Mouse (Mus musculus): ENCODE results near the gene Ceacam16. TPM values are rescaled to one million over a fixed set of nuclear protein-coding genes. Genes with fewer than 3 reads are reported as not detected.
A peak's percentile ranks its signal among the peaks of the same experiment; 100 is the strongest.

Gene Ceacam16
- polyA plus RNA-seq, 1 experiment from 2014 or later: not detected

GRCm38 (mm10) chr7:19875948-19876682 is 15.0 kb upstream of the Ceacam16 start:
- H3K36me3 ChIP-seq (ENCODE audit: insufficient read depth): no peaks in the 10 kb centered on the region
- H3K27me3 ChIP-seq (ENCODE audit: insufficient read depth, low read length): no peaks in the 10 kb centered on the region
- no peaks in the 10 kb centered on the region; the same call in 1 of the 2 replicates for H3K4me1 ChIP-seq (ENCODE audit: insufficient read depth)
- H3K9ac ChIP-seq: no peak overlapping the region
- ATAC-seq (ENCODE audit: insufficient read depth) (peak; percentile 49; the same call in 1 of the 2 replicates), DNase-seq (peak; percentile 74)
- peak; percentile 84 for TF ChIP-seq CTCF (IDR thresholded peaks at IDR 0.05; ENCODE audit: low read depth)
- 44% methylated on average over 13 of the region's 13 CpGs for WGBS
- no peak overlapping the region for H3K4me3 ChIP-seq (ENCODE audit: low read depth, low read length)
- no peak overlapping the region for H3K4me2 ChIP-seq
- no peaks in the 10 kb centered on the region for H3K9me3 ChIP-seq (ENCODE audit: low read depth, low read length)
- no peak overlapping the region for H3K27ac ChIP-seq (ENCODE audit: low read depth)

GRCm38 (mm10) chr7:19871943-19872601 is 11.0 kb upstream of the Ceacam16 start:
- no peak overlapping the region for H3K4me3 ChIP-seq (ENCODE audit: low read depth, low read length)
- ATAC-seq (ENCODE audit: insufficient read depth) (no peak), DNase-seq (peak; percentile 63)
- whole genome bisulfite sequencing: 40% methylated on average over 5 of the region's 5 CpGs
- no peak overlapping the region for H3K27ac ChIP-seq (ENCODE audit: low read depth)
- no peaks in the 10 kb centered on the region; the same call in 1 of the 2 replicates for H3K4me1 ChIP-seq (ENCODE audit: insufficient read depth)
- peak; percentile 66 for TF ChIP-seq CTCF (IDR thresholded peaks at IDR 0.05; ENCODE audit: low read depth)
- no peaks in the 10 kb centered on the region for H3K9me3 ChIP-seq (ENCODE audit: low read depth, low read length)
- H3K27me3 ChIP-seq (ENCODE audit: insufficient read depth, low read length): no peaks in the 10 kb centered on the region
- no peak overlapping the region for H3K4me2 ChIP-seq
- H3K9ac ChIP-seq: no peak overlapping the region
- H3K36me3 ChIP-seq (ENCODE audit: insufficient read depth): no peaks in the 10 kb centered on the region

- Histone ChIP-seq H3K9me3 (ENCODE audit: low read depth, low read length) (no peaks in the 10 kb centered on the region), H3K4me2 (no peak overlapping the region), H3K27me3 (ENCODE audit: insufficient read depth, low read length) (no peaks in the 10 kb centered on the region), H3K36me3 (ENCODE audit: insufficient read depth) (no peaks in the 10 kb centered on the region), H3K9ac (no peak overlapping the region), H3K27ac (ENCODE audit: low read depth) (no peak overlapping the region), H3K4me1 (ENCODE audit: insufficient read depth) (no peaks in the 10 kb centered on the region), H3K4me3 (ENCODE audit: low read depth, low read length) (no peak overlapping the region)
- no peak for TF ChIP-seq CTCF (IDR thresholded peaks at IDR 0.05; ENCODE audit: low read depth)
- WGBS: 55% methylated on average over 10 of the region's 10 CpGs
- peak; percentile 28 for DNase-seq
- no peak for ATAC-seq (ENCODE audit: insufficient read depth)
These were observed 10.1 kb upstream of the Ceacam16 start for GRCm38 (mm10) chr7:19871137-19871621.

GRCm38 (mm10) chr7:19867751-19868399 is 6.8 kb upstream of the Ceacam16 start:
- no peak for TF ChIP-seq CTCF (IDR thresholded peaks at IDR 0.05; ENCODE audit: low read depth)
- ATAC-seq (ENCODE audit: insufficient read depth) (no peak), DNase-seq (no peak)
- H3K9me3 ChIP-seq (ENCODE audit: low read depth, low read length): no peaks in the 10 kb centered on the region
- H3K4me2 ChIP-seq: no peak overlapping the region
- WGBS: 67% methylated on average over 16 of the region's 16 CpGs
- no peak overlapping the region for H3K4me3 ChIP-seq (ENCODE audit: low read depth, low read length)
- no peaks in the 10 kb centered on the region for H3K4me1 ChIP-seq (ENCODE audit: insufficient read depth)
- no peak overlapping the region for H3K27ac ChIP-seq (ENCODE audit: low read depth)
- H3K9ac ChIP-seq: no peak overlapping the region
- H3K27me3 ChIP-seq (ENCODE audit: insufficient read depth, low read length): no peaks in the 10 kb centered on the region
- no peaks in the 10 kb centered on the region for H3K36me3 ChIP-seq (ENCODE audit: insufficient read depth)

GRCm38 (mm10) chr7:19866490-19866889 is 5.4 kb upstream of the Ceacam16 start:
- H3K4me1 ChIP-seq (ENCODE audit: insufficient read depth): no peaks in the 10 kb centered on the region
- H3K27ac ChIP-seq (ENCODE audit: low read depth): no peak overlapping the region
- H3K9me3 ChIP-seq (ENCODE audit: low read depth, low read length): no peaks in the 10 kb centered on the region
- no peak for DNase-seq
- H3K27me3 ChIP-seq (ENCODE audit: insufficient read depth, low read length): no peaks in the 10 kb centered on the region
- H3K36me3 ChIP-seq (ENCODE audit: insufficient read depth): no peaks in the 10 kb centered on the region
- no peak overlapping the region for H3K4me3 ChIP-seq (ENCODE audit: low read depth, low read length)
- ATAC-seq (ENCODE audit: insufficient read depth): no peak
- no peak for TF ChIP-seq CTCF (IDR thresholded peaks at IDR 0.05; ENCODE audit: low read depth)
- no peak overlapping the region for H3K9ac ChIP-seq
- WGBS: 84% methylated on average over 6 of the region's 6 CpGs
- no peak overlapping the region for H3K4me2 ChIP-seq

- no peak for DNase-seq
- WGBS: 65% methylated on average over 8 of the region's 8 CpGs
These were observed 4.3 kb upstream of the Ceacam16 start for GRCm38 (mm10) chr7:19865246-19866036.

More at GRCm38 (mm10) chr7:19865246-19866036, 4.3 kb upstream of the Ceacam16 start:
- no peaks in the 10 kb centered on the region for H3K4me1 ChIP-seq (ENCODE audit: insufficient read depth)
- no peak overlapping the region for H3K4me3 ChIP-seq (ENCODE audit: low read depth, low read length)
- H3K4me2 ChIP-seq: no peak overlapping the region
- no peaks in the 10 kb centered on the region for H3K36me3 ChIP-seq (ENCODE audit: insufficient read depth)
- H3K9ac ChIP-seq: no peak overlapping the region
- no peak for ATAC-seq (ENCODE audit: insufficient read depth)
- no peaks in the 10 kb centered on the region for H3K9me3 ChIP-seq (ENCODE audit: low read depth, low read length)
- no peak for TF ChIP-seq CTCF (IDR thresholded peaks at IDR 0.05; ENCODE audit: low read depth)
- no peaks in the 10 kb centered on the region for H3K27me3 ChIP-seq (ENCODE audit: insufficient read depth, low read length)
- no peak overlapping the region for H3K27ac ChIP-seq (ENCODE audit: low read depth)
